Mouse (Mus musculus) myocyte (in vitro differentiated cells): Measurements from ENCODE around the gene Prkch. TPM values are rescaled to one million over a fixed set of nuclear protein-coding genes. Genes with fewer than 3 reads are reported as not detected.

Experiments
- H3K27me3 ChIP-seq: one replicate; pipeline ENCODE4 v1.6.1; 2011; ENCODE audit not compliant: control insufficient read depth, insufficient read depth, insufficient read length
- H3K36me3 ChIP-seq: one replicate; pipeline ENCODE4 v1.6.1; 2011; ENCODE audit not compliant: control insufficient read depth, insufficient read depth
- H3K4me2 ChIP-seq: one replicate; pipeline ENCODE4 v1.6.1; 2011; ENCODE audit warnings: low read depth, control low read depth
- H3K4me3 ChIP-seq: one replicate; pipeline ENCODE4 v1.5.1; 2011; ENCODE audit warnings: mild to moderate bottlenecking, control low read depth, moderate library complexity
- H3K79me2 ChIP-seq: one replicate; pipeline ENCODE4 v1.6.1; 2011; ENCODE audit not compliant: control insufficient read depth, insufficient read depth
- H3ac ChIP-seq: one replicate; pipeline ENCODE4 v1.6.1; 2011; ENCODE audit not compliant: control insufficient read depth, insufficient read length
- CEBPB ChIP-seq: IDR thresholded peaks from 2 replicates; pipeline ENCODE4 v1.6.1; 2011; ENCODE audit warnings: mild to moderate bottlenecking, moderate library complexity; ENCODE audit not compliant: poor library complexity, insufficient read depth, severe bottlenecking
- E2F4 ChIP-seq: IDR thresholded peaks from one replicate; pipeline ENCODE4 v1.6.1; 2011; ENCODE audit warnings: mild to moderate bottlenecking, control low read depth, moderate library complexity; ENCODE audit not compliant: insufficient read depth
- MAX ChIP-seq: IDR thresholded peaks from one replicate; pipeline ENCODE4 v1.6.1; 2011; ENCODE audit warnings: low read depth, mild to moderate bottlenecking, control low read depth
- MYOD1 ChIP-seq, 3 experiments: IDR thresholded peaks; one replicate each; pipeline ENCODE4 v1.6.1; 2011; ENCODE audit warnings: control low read depth in 2 of 3, low read depth in 2 of 3, mild to moderate bottlenecking in 2 of 3, moderate library complexity in 1 of 3; ENCODE audit not compliant: insufficient read length in 2 of 3, control insufficient read depth in 1 of 3
- MYOG ChIP-seq, 3 experiments: IDR thresholded peaks; one replicate each; pipeline ENCODE4 v1.6.1; 2011; ENCODE audit warnings: control low read depth in 2 of 3, low read depth in 2 of 3, mild to moderate bottlenecking in 2 of 3; ENCODE audit not compliant: insufficient read length in 2 of 3, control insufficient read depth in 1 of 3, insufficient read depth in 1 of 3
- POLR2A ChIP-seq: IDR thresholded peaks from one replicate; pipeline ENCODE4 v1.6.1; 2011; ENCODE audit warnings: low read depth, mild to moderate bottlenecking, control low read depth, moderate library complexity; ENCODE audit not compliant: insufficient read length
- POLR2AphosphoS2 ChIP-seq: IDR thresholded peaks from one replicate; pipeline ENCODE4 v1.6.1; 2011; ENCODE audit warnings: low read depth, control low read depth; ENCODE audit not compliant: insufficient read length
- REST ChIP-seq: IDR thresholded peaks from one replicate; pipeline ENCODE4 v1.6.1; 2011; ENCODE audit warnings: mild to moderate bottlenecking, control low read depth, moderate library complexity; ENCODE audit not compliant: insufficient read depth, insufficient read length
- SRF ChIP-seq: IDR thresholded peaks from one replicate; pipeline ENCODE4 v1.6.1; 2011; ENCODE audit warnings: low read depth; ENCODE audit not compliant: control insufficient read depth, insufficient read length
- TCF12 ChIP-seq: IDR thresholded peaks from one replicate; pipeline ENCODE4 v1.6.1; 2011; ENCODE audit warnings: mild to moderate bottlenecking, control low read depth; ENCODE audit not compliant: poor library complexity, insufficient read depth, severe bottlenecking
- TCF3 ChIP-seq: IDR thresholded peaks from one replicate; pipeline ENCODE4 v1.6.1; 2011; ENCODE audit warnings: low read depth, control low read depth; ENCODE audit not compliant: insufficient read length
- USF1 ChIP-seq: IDR thresholded peaks from one replicate; pipeline ENCODE4 v1.6.1; 2011; ENCODE audit warnings: low read depth, mild to moderate bottlenecking, control low read depth, moderate library complexity
- polyA plus RNA-seq: library from polyadenylated mRNA; unstranded; fragments of >200 nt; fragmentation: generic; extraction: Trizol; gene quantifications from one replicate; pipeline ENCODE4 v1.2.1, GENCODE M21; 2012; ENCODE audit warnings: missing spikeins

The Prkch gene
- polyA plus RNA-seq, 1 experiment: 0.10 TPM

- TF ChIP-seq POLR2A: no peak
- TF ChIP-seq SRF: no peak
- no peak for TF ChIP-seq REST
- Histone ChIP-seq H3K4me3 (no peak overlapping the region), H3K79me2 (no peaks in the 10 kb centered on the region), H3K27me3 (no peaks in the 10 kb centered on the region), H3K4me2 (no peak overlapping the region), H3ac (no peak overlapping the region), H3K36me3 (no peaks in the 10 kb centered on the region)
Observed at GRCm38 (mm10) chr12:73746072-73746471, 161.5 kb downstream of the Prkch start.

- no peak overlapping the region for H3K4me3 ChIP-seq
- no peaks in the 10 kb centered on the region for H3K36me3 ChIP-seq
- no peaks in the 10 kb centered on the region for H3K27me3 ChIP-seq
- no peak overlapping the region for H3ac ChIP-seq
- H3K79me2 ChIP-seq: no peaks in the 10 kb centered on the region
- no peak for TF ChIP-seq CEBPB
- no peak for TF ChIP-seq USF1
- no peak overlapping the region for H3K4me2 ChIP-seq
Observed at GRCm38 (mm10) chr12:73748373-73748772, 163.8 kb downstream of the Prkch start.

GRCm38 (mm10) chr12:73754476-73755150 lies 170.0 kb downstream of the Prkch start:
- Histone ChIP-seq H3K4me3 (no peak overlapping the region), H3K36me3 (no peaks in the 10 kb centered on the region), H3K4me2 (no peak overlapping the region), H3K27me3 (no peaks in the 10 kb centered on the region), H3ac (no peak overlapping the region), H3K79me2 (no peaks in the 10 kb centered on the region)
- TF ChIP-seq REST (no peak), SRF (no peak), MYOG (IDR thresholded peaks at IDR 0.05; ENCODE audit: control insufficient read depth in 1 of 3, insufficient read depth in 1 of 3, insufficient read length in 2 of 3, low read depth in 2 of 3) (no peak), TCF3 (no peak), TCF12 (no peak), CEBPB (no peak), MAX (no peak), E2F4 (no peak), POLR2AphosphoS2 (no peak), USF1 (no peak)

- no peak for TF ChIP-seq POLR2AphosphoS2
- TF ChIP-seq MAX: no peak
- no peak for TF ChIP-seq E2F4
- peak; percentile 59; the same call in 1 of the 2 replicates for TF ChIP-seq CEBPB
- TF ChIP-seq MYOG (IDR thresholded peaks at IDR 0.05; ENCODE audit: control insufficient read depth in 1 of 3, insufficient read depth in 1 of 3, insufficient read length in 2 of 3, low read depth in 2 of 3): peak; percentile 8 to 70 (median 26)
- no peak for TF ChIP-seq REST
- no peak for TF ChIP-seq TCF12
- peak in 1 of 3 experiments; percentile 67 for TF ChIP-seq MYOD1 (IDR thresholded peaks at IDR 0.05; ENCODE audit: control insufficient read depth in 1 of 3, insufficient read length in 2 of 3, low read depth in 2 of 3)
- Histone ChIP-seq H3K79me2 (no peaks in the 10 kb centered on the region), H3K27me3 (no peaks in the 10 kb centered on the region), H3K4me2 (no peak overlapping the region), H3ac (no peak overlapping the region), H3K36me3 (no peaks in the 10 kb centered on the region), H3K4me3 (no peak overlapping the region)
Observed at GRCm38 (mm10) chr12:73755646-73756045, 171.1 kb downstream of the Prkch start.

GRCm38 (mm10) chr12:73756527-73756926 lies 171.9 kb downstream of the Prkch start:
- H3ac ChIP-seq: no peak overlapping the region
- H3K36me3 ChIP-seq: no peaks in the 10 kb centered on the region
- no peak overlapping the region for H3K4me3 ChIP-seq
- no peaks in the 10 kb centered on the region for H3K79me2 ChIP-seq
- H3K4me2 ChIP-seq: no peak overlapping the region
- TF ChIP-seq CEBPB (no peak), MYOG (IDR thresholded peaks at IDR 0.05; ENCODE audit: control insufficient read depth in 1 of 3, insufficient read depth in 1 of 3, insufficient read length in 2 of 3, low read depth in 2 of 3) (no peak), TCF12 (no peak)
- H3K27me3 ChIP-seq: no peaks in the 10 kb centered on the region

- no peak for TF ChIP-seq SRF
- no peak for TF ChIP-seq POLR2A
- no peak for TF ChIP-seq USF1
- TF ChIP-seq TCF12: no peak
- TF ChIP-seq MYOD1 (IDR thresholded peaks at IDR 0.05; ENCODE audit: control insufficient read depth in 1 of 3, insufficient read length in 2 of 3, low read depth in 2 of 3): no peak
- no peak for TF ChIP-seq REST
- no peak for TF ChIP-seq TCF3
- no peak for TF ChIP-seq MYOG (IDR thresholded peaks at IDR 0.05; ENCODE audit: control insufficient read depth in 1 of 3, insufficient read depth in 1 of 3, insufficient read length in 2 of 3, low read depth in 2 of 3)
- no peak for TF ChIP-seq MAX
- TF ChIP-seq POLR2AphosphoS2: no peak
- no peak for TF ChIP-seq E2F4
- no peak for TF ChIP-seq CEBPB
- H3K79me2 ChIP-seq: no peaks in the 10 kb centered on the region
- H3ac ChIP-seq: no peak overlapping the region
- H3K4me3 ChIP-seq: no peak overlapping the region
- no peaks in the 10 kb centered on the region for H3K36me3 ChIP-seq
- no peak overlapping the region for H3K4me2 ChIP-seq
- no peaks in the 10 kb centered on the region for H3K27me3 ChIP-seq
Observed at GRCm38 (mm10) chr12:73762001-73762400, 177.4 kb downstream of the Prkch start.
